Mouse (Mus musculus) v-Abl transformed pro-B cells (cell line): ENCODE data around the gene Cd38.

Source experiments
- in situ Hi-C, 2 experiments: fragments of 400-800 bp; cut with MboI; formaldehyde crosslinking; loops; one replicate each; pipeline ENCODE4 v1.15.1; 2025; ENCODE audit not compliant: unreplicated experiment in 2 of 2

Cd38 gene

GRCm38 (mm10) chr5:43915261-43915886 is 47.0 kb downstream of the Cd38 start:
- in situ Hi-C loops, result no loop called here

- in situ Hi-C loops, result loop anchor here (5.0 to 10.0 kb wide), 2 partner anchors 70 to 343 kb away; no protein-coding TSS in a partner anchor
Measured at GRCm38 (mm10) chr5:43921877-43922276, 53.5 kb downstream of the Cd38 start.

DNA sequence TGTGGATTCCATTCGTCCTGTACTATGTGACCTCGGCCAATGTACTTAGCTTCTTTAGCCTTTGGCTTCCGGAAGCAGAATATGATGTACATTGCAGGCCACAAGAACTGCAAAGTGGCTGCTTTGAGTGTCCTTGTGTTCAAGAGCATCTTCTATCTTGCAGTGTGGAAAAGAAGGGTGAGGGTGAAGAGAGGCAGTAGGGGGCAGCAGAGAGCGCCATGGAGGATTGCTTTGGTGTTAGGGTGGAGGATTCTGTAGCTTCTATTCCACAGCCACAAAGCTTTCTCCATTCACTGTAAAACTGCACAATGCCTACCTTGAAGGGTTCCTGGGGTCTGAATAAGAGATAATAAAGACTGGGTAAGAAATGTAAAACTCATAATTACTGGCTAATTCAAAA is 55.6 kb downstream of the Cd38 start:
- in situ Hi-C loops, result loop anchor here (5.0 to 10.0 kb wide), 2 partner anchors 68 to 341 kb away; no protein-coding TSS in a partner anchor

GRCm38 (mm10) chr5:43927729-43928128 is 59.4 kb downstream of the Cd38 start:
- in situ Hi-C loops, result loop anchor here in 1 of 2 experiments (5.0 to 10.0 kb wide), 2 partner anchors 50 to 337 kb away; no protein-coding TSS in a partner anchor

DNA sequence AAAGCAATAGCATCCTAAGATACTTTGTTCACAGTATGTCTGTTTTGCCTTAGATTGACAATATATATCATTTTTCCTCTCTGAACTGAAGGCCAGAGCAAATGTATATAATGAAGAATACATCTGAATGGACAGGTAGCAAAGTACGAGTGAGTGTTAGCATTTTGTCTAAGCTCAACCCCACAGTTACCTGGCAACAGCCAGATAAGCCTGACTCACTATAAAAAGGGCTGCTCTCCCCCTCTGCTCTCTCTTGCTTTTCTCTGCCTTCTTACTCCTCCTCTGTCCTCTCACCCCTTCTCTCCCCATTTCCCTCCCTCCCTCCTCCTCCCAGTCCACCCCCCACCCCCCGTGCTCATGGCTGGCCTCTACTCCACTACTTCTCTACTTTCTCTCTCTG is 64.9 kb downstream of the Cd38 start:
- in situ Hi-C loops, result no loop called here

DNA sequence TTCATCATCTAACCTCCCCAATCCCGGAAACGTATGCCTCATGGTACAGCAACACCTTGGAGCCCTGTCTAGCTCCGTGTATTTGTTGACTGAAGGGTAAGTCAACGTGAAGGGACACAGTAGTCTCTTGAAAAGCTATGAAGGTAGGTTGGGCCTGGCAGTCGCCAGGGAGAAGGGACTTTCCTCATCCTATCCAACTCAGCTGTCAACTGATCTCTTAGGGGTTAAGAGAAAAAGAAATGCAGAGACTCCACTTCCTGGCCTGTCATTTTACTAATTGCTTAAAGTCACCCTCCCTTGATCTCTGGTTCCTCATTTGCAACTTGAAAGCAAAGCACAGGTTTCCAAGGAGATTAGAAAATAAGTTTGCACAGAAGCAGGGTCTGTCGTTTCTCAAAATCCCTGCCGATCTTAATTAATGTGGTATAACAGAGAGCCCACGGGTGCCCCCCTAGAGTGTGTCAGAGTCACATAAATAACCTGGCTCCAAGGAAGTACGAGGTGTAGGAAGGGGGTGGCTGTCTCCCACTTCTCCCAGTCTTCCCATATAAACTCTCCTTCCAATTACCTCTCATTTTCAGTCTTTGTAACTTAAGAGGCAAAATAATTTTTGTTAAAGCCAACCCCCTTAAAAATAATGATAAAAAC is 79.1 kb downstream of the Cd38 start:
- in situ Hi-C loops, result no loop called here

- in situ Hi-C loops, result no loop called here
Measured at GRCm38 (mm10) chr5:43948111-43948743, 79.9 kb downstream of the Cd38 start.

GRCm38 (mm10) chr5:43948748-43949275 is 80.5 kb downstream of the Cd38 start:
- in situ Hi-C loops, result no loop called here

DNA sequence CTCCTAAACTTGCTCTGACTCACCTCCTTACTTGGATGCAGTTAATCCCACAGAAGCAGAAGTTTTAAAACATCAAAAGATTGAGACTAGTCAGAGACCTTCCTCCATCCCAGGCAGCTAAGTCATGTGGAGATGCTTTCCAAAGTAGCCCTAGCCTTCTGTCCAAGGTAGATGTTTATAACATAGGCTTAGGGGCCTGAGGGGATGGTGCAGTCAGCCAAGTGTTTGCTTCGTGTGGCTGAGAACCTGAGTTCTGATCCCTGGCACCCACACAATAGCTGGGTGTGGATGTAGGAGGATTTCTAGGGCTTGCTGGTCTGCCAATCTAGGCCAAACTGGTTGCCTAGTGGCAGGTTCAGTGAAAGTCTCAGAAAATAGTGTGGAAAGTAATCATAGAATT is 84.9 kb downstream of the Cd38 start:
- in situ Hi-C loops, result no loop called here

GRCm38 (mm10) chr5:43959884-43960440 is 91.6 kb downstream of the Cd38 start:
- in situ Hi-C loops, result no loop called here

DNA sequence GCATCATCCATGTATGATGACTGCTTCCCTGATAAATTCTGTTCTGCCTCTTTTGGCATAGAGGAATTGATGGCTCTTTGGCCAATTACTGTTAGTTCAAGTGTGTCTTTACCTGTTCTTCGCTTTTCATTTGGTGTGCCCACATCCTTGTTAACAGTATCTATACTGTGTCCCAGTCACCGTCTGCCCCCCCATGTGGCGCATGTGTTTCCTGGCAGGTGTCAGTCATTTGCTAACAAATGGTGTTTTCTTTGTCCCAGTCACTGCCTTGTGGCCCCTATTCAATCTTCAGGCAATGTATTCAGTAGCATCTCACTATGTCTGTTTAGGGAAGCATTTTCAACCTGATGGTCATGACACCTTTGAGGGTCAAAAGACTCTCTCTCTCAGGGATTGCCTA is 92.7 kb downstream of the Cd38 start:
- in situ Hi-C loops, result no loop called here
